Mouse (Mus musculus): ENCODE measurements around the gene Ppdpf.
"Not testable (repeated sequence)": the region's sequence is repeated elsewhere in the genome, so short reads cannot be mapped to it uniquely, and the experiment has no call there.

The Ppdpf gene

GRCm38 (mm10) chr2:181159091-181159514, 27.9 kb upstream of the Ppdpf start:
- DNase-seq (ENCODE audit: low read depth, low spot score), result peak; percentile 98

DNA sequence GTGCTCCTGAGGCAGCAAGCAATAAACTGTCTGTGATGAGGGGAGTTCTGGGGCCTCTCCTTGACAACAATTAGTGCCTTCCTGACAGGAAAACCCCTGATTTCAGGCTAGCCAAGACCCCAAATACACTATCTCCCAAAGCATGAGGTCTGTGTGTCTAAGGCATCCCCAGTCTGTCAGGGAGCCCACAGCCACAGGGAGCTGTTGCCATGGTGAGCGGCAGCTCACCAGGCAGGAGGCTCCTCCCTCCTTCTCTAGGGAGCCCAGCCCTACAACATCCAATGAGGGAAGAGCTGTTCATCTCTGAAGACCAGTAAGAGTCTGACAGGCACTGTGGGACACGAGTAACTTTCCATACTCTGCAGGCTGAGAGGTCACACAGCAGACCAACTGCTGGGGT, 27.3 kb upstream of the Ppdpf start:
- peak; percentile 94 for DNase-seq (ENCODE audit: low read depth, low spot score)

DNA sequence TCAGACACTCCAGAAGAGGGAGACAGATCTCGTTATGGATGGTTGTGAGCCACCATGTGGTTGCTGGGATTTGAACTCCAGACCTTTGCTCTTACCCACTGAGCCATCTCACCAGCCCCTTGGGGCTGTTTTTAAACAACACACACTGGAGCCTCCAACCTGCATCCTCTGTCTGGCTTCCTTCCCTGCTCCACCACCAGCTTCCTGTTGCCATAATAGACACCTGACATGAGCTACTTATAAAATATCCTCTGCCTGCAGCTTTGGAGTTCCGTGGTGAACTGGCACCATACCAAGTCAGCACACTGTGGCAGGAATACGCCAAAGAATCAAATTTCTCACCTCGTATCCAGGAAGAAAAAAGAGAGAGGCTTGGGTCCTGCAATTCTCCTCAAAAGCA, 26.2 kb upstream of the Ppdpf start:
- DNase-seq (ENCODE audit: low read depth, low spot score), result peak; percentile 39

- DNase-seq (ENCODE audit: low read depth, low spot score), result no peak
Measured at GRCm38 (mm10) chr2:181166469-181166868, 20.6 kb upstream of the Ppdpf start.

DNA sequence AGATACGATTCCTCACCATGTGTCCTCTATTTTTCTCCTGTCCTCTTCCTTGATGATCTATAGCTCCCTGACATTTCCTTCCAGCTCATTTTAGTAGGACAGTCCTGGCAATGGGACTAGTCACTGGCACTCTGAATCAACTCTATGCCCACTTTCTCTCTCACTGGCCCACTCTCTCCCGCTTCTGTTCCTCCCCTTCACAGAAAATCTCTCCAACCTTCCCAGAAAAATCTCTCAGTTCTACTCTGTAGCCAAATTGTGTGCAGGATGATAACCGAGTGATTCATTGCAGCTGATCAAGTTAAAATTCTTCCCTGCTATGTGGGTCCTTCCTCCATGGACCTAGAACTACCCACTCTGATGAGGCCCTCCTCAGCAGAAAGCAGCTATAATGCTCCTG, 12.4 kb upstream of the Ppdpf start:
- DNase-seq (ENCODE audit: low read depth, low spot score), result peak; percentile 69

- DNase-seq (ENCODE audit: low read depth, low spot score), result no peak
Measured at GRCm38 (mm10) chr2:181178015-181178414, 9.0 kb upstream of the Ppdpf start.

GRCm38 (mm10) chr2:181178471-181178870, 8.6 kb upstream of the Ppdpf start:
- no peak for DNase-seq (ENCODE audit: low read depth, low spot score)

DNA sequence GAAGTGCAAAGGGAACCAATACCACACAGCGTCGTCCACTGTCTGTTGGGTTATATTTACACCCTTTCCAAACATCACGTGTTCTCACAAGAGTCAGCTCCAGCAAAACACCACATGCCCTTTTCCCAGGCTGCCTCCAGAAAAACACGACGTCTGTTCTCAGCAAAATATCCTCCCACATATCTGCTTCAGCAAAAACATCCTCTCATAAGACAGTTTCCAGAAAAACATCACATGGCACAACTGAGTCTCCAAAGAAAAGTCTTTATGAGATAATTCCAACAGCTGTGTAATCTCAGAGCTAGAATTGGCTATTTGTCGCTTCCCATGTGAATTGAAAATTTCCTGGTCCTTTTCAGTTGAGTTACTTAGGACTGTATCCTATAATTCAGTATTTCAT, 6.1 kb upstream of the Ppdpf start:
- peak; percentile 69 for DNase-seq (ENCODE audit: low read depth, low spot score)

- DNase-seq (ENCODE audit: low read depth, low spot score), result peak; percentile 97
Measured at GRCm38 (mm10) chr2:181186635-181187034, 412 bp upstream of the Ppdpf start.

GRCm38 (mm10) chr2:181188681-181189080, 1.6 kb downstream of the Ppdpf start:
- DNase-seq (ENCODE audit: low read depth, low spot score), result no peak

DNA sequence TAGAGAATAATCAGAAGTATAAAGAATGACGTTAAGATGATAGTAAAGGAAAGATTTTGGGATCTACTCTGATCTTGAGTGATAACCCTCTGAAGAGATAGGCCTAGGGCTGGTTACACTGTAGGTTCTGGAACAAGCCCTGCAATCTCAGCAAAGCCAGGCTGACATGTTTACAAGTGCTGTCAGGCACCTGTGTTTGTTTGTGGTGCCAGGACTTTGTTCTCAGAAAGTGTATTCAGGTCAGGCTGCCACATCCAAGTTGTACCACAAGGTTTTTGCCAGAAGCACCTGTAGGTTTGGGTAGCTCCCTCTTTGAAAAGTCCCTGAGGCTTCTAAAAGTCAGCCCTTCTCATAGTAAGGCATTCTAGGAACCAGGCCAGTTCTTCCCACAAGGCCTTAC, 2.3 kb downstream of the Ppdpf start:
- DNase-seq (ENCODE audit: low read depth, low spot score), result peak; percentile 27

DNA sequence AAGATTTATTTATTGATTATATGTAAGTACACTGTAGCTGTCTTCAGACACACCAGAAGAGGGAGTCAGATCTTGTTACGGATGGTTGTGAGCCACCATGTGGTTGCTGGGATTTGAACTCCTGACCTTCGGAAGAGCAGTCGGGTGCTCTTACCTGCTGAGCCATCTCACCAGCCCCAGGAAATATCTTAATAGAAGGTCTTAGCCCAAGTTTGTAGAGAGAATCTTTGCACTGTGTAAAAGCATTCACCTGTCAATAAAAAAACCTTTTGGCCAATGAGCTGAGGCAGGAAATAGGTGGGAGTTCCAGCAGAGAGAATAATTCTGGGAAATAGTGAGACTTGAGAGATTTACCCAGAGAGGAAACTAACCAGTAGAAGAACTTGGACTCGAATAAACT, 4.3 kb downstream of the Ppdpf start:
- DNase-seq (ENCODE audit: low read depth, low spot score), result not testable (repeated sequence)

DNA sequence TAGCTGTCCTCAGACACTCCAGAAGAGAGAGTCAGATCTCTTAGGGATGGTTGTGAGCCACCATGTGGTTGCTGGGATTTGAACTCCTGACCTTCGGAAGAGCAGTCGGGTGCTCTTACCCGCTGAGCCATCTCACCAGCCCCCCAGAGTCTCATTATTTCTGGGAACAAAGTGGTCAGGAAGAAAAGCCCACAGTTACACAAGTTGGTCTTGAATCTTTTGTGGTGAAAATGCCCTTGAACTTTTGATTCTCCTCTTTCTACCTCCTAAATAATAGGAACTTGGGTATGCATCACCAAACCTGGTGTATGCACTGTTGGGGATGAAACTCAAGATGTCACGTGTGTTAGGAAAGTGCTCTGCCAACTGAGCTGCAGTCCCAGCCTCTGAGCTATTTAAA, 4.9 kb downstream of the Ppdpf start:
- DNase-seq (ENCODE audit: low read depth, low spot score), result no peak

- no peak for DNase-seq (ENCODE audit: low read depth, low spot score)
Measured at GRCm38 (mm10) chr2:181193044-181193443, 6.0 kb downstream of the Ppdpf start.

DNA sequence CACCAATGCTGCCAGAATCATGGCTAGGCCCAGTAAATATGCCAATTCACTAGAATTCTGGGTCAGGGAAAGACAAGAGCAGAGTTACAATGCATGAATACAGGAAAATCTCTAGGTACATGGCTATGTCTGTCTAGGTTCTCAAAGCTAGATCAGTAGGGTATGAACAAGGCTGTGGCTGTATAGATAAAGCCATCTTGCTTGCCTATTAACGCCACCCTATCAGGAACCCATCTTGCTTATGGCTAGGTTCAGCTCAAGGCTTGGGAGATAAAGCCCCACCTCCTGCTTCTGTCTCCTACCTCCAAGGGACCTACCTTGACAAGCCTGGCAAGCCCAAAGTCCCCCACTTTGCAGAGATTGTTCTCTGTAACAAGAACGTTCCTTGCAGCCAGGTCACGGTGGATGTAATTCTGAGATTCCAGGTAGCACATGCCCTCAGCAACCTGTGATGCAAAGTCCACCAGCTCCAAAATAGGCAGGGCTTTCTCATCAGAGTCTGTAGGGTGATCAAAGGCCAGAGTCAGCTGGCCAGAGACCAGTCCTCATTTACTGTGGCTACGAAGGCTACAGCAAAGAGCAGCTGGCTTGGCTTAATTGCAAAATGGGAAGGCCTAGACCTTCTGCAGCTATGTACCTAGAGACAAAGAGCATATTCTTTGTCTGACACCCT, 9.7 kb downstream of the Ppdpf start:
- DNase-seq (ENCODE audit: low read depth, low spot score), result no peak

GRCm38 (mm10) chr2:181201606-181202005, 14.6 kb downstream of the Ppdpf start:
- no peak for DNase-seq (ENCODE audit: low read depth, low spot score)

GRCm38 (mm10) chr2:181202422-181202821, 15.4 kb downstream of the Ppdpf start, which contains the start of gene Ptk6:
Ptk6 (minus strand) TSS chr2:181202789.
- no peak for DNase-seq (ENCODE audit: low read depth, low spot score)

DNA sequence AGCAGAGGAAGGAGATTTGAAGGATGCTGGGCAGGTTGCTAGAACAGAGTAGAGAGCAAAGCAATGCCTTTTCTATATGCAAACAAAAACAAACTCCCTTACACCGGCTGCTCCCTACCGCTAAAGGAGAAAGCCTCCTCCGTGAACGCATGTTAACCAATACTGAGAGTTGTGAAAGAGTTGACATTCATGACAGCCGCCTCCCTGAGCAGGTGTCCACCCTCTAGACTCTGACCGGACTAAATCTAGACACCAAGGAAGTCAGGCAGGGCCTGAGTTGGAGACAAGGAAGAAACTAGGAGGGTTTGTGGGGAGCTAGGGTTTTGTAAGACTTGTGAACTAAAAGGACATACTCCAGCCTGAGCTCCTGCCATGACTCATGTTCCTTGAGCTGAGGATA, 15.8 kb downstream of the Ppdpf start:
- DNase-seq (ENCODE audit: low read depth, low spot score), result no peak

DNA sequence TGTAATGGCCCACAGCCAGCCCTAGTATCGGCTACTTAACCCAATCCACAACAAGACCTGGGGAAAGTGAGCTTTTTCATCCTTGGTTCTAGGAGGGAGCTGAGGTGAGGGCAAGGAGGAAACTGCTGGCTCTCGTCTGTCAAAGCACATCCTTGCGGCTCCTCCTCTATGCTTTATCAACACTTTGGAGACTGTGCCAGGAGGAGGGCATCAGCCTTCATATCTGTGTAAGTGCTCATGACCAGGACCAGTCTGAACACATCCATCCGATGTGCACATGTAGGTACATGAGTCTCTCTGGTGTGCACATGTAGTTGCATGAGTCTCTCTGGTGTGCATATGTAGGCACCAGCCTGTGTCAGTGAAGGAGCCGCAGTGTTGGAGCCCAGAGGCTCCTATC, 18.6 kb downstream of the Ppdpf start:
- no peak for DNase-seq (ENCODE audit: low read depth, low spot score)

- DNase-seq (ENCODE audit: low read depth, low spot score), result no peak
Measured at GRCm38 (mm10) chr2:181206118-181206517, 19.1 kb downstream of the Ppdpf start.

- DNase-seq (ENCODE audit: low read depth, low spot score), result no peak
Measured at GRCm38 (mm10) chr2:181212389-181213020, 25.5 kb downstream of the Ppdpf start.

DNA sequence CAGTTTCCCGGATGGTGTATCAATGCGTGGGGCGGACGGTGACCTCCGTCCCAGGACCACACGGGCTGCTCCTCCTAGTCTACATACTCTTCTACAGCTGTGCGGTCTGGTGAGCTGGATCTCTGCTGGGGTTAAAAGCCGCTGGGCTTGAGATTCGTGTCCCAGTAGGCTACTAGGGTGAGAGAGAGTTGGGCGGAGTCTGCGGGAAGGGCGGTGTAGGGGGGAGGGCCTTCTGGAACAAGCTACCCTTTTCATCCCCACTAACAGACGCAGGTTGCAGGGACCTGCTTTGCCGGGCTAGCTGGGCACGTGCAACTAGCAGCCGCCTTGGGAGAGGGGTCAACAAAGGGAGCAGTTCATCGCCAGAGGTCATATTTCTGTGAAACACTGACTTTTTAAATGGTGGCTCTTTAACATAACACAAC, 26.0 kb downstream of the Ppdpf start, which contains the start of gene Srms:
Gene Srms (minus strand): TSS at position 165 of the 425 bp plus-strand sequence.
- DNase-seq (ENCODE audit: low read depth, low spot score), result no peak

DNA sequence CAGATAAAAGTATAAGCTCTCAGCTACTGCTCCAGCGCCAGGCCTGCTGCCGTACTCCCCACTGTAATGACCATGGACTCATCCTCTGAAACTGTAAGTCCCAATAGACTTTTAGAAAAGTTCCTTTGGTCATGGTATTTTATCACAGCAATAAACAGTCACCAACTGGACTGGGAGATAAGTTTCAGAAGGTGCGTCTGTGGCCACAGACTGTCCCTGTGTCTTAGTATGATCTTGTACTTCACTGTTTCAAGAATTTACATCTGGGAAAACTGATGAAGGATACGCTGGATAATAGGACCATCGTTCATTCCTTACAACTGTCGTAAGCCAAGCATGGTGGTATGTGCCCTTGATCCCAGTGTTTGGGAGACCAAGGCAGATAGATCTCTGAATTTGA, 29.0 kb downstream of the Ppdpf start:
- DNase-seq (ENCODE audit: low read depth, low spot score), result no peak
